Mouse (Mus musculus) forebrain, embryonic 11.5 days (tissue): ENCODE data around the gene Coro6. TPM values are rescaled to one million over a fixed set of nuclear protein-coding genes. Genes with fewer than 3 reads are reported as not detected.
A peak's percentile ranks its signal among the peaks of the same experiment; 100 is the strongest.

Experiments used
- ATAC-seq: fragments of 200-750 bp; cut with Nextera tagmentation; replicated peaks from 2 replicates; pipeline ENCODE4 v1.8.0; 2017; ENCODE audit warnings: moderate TSS enrichment; ENCODE audit not compliant: low FRiP score
- DNase-seq: peaks from one replicate; pipeline ENCODE4 v3.0.0-alpha.2; 2017; ENCODE audit warnings: low spot score
- H3K27ac ChIP-seq: fragments of 300-500 bp; sonication (generic); 2 replicates; pipeline ENCODE4 v1.5.1; 2014; ENCODE audit warnings: low read depth, low read length
- H3K27me3 ChIP-seq: fragments of 300-500 bp; sonication (generic); 2 replicates; pipeline ENCODE4 v1.6.1; 2014; ENCODE audit warnings: mild to moderate bottlenecking, low read length, mixed read lengths; ENCODE audit not compliant: control insufficient read depth, insufficient read depth
- H3K36me3 ChIP-seq: fragments of 300-500 bp; sonication (generic); 2 replicates; pipeline ENCODE4 v1.6.1; 2014; ENCODE audit warnings: mild to moderate bottlenecking, low read length, moderate library complexity, mixed read lengths; ENCODE audit not compliant: control insufficient read depth, insufficient read depth
- H3K4me1 ChIP-seq: fragments of 300-500 bp; sonication (generic); replicated peaks from 2 replicates; pipeline ENCODE4 v1.6.1; 2014; ENCODE audit warnings: low read length, mixed read lengths; ENCODE audit not compliant: control insufficient read depth, insufficient read depth
- H3K4me2 ChIP-seq: fragments of 300-500 bp; sonication (generic); 2 replicates; pipeline ENCODE4 v1.6.1; 2014; ENCODE audit warnings: low read depth, mild to moderate bottlenecking, low read length, moderate library complexity, mixed read lengths; ENCODE audit not compliant: severe bottlenecking
- H3K4me3 ChIP-seq: fragments of 300-500 bp; sonication (generic); 2 replicates; pipeline ENCODE4 v1.5.1; 2014; ENCODE audit warnings: low read depth, low read length
- H3K9ac ChIP-seq: fragments of 300-500 bp; sonication (generic); 2 replicates; pipeline ENCODE4 v1.6.1; 2014; ENCODE audit warnings: low read length
- H3K9me3 ChIP-seq: fragments of 300-500 bp; sonication (generic); 2 replicates; pipeline ENCODE4 v1.6.1; 2016; ENCODE audit warnings: low read length, mixed read lengths; ENCODE audit not compliant: control insufficient read depth
- WGBS: fragments of 180-500 bp; shearing (Covaris S2); extraction: QIAGEN DNeasy Blood & Tissue Kit; methylation state at CpG from one replicate; pipeline ENCODE4 v1.1.7; 2014; 5-methylcytosine and 5-hydroxymethylcytosine counted together
- polyA plus RNA-seq: library from polyadenylated mRNA; unstranded; fragments of >200 nt; fragmentation: Nextera tagmentation; extraction: Ambion mirVana; gene quantifications from 2 replicates; pipeline ENCODE4 v1.2.1, GENCODE M21; 2014

The Coro6 gene
- polyA plus RNA-seq, 1 experiment from 2014 or later = 0.08 TPM

DNA sequence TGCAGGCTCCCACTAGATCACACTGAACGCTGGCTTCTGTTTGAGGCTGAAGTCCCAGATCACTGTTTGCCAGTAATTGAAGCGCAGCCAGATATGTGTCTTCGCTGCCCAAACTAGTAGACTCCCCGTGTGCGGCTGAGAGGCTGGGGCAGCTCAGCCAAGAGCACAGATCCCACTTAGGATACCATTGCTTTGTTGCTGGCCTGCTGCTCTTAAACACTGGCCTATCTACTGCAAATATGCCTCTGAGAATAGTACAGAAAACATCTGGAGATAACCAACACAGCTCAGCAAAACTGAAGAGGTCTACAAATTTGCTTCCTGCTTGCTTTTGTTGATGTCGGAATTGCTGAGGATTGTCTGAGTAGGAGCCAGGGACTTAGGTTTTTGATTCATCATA is 5.3 kb upstream of the Coro6 start:
- Histone ChIP-seq H3K27me3 (peaks cover 8% of the 10 kb centered on the region; the same call in 1 of the 2 replicates), H3K9ac (no peak overlapping the region), H3K36me3 (no peaks in the 10 kb centered on the region), H3K4me3 (no peak overlapping the region), H3K9me3 (no peaks in the 10 kb centered on the region), H3K4me2 (no peak overlapping the region), H3K4me1 (no peaks in the 10 kb centered on the region), H3K27ac (no peak overlapping the region)
- DNase-seq = no peak
- 89% methylated on average over 6 of the region's 6 CpGs for WGBS
- ATAC-seq = no peak

DNA sequence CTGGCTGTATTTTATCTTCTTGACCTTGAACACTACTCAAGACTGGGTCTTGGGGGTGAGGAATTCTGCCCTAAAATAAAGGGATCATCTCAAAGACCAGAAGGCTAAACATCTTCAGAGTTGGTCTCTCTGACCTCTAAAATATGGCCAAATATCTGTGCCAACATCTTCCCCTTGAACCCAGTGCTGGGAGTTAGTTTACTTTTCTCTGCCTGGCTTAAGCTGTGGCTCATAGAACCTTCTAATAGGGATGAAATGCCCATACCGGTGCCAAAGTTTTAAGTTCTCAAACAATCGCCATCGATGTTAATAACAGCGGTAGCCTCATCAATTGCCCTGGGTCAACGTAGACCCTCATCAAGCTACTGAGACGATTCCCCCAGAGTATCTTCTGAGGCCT is 355 bp upstream of the Coro6 start:
- no peak for ATAC-seq
- Histone ChIP-seq H3K9me3 (no peaks in the 10 kb centered on the region), H3K36me3 (no peaks in the 10 kb centered on the region), H3K4me2 (peak overlapping the region; percentile 99), H3K27me3 (peaks cover 35% of the 10 kb centered on the region), H3K9ac (peak overlapping the region; percentile 41), H3K27ac (no peak overlapping the region), H3K4me3 (peak overlapping the region; percentile 49), H3K4me1 (peaks cover 4% of the 10 kb centered on the region; the same call in 1 of the 2 replicates)
- no peak for DNase-seq
- 6% methylated on average over 6 of the region's 6 CpGs for whole genome bisulfite sequencing

DNA sequence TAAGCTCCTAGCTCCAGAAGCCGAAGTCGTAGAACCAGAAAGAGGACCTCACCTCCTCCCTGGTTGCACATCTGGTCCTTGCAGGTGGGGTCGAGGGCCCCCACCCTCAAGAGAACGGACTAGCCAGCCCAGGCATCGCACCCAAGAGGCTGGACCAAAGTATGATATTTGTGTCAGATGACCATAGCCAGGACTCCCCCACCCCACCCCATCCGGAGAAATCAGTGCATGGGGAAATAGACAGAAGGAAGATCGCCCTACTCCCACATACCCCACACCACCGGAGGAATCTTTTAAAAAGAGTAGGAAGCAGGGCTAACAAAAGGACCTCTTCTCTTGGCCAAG is 862 bp downstream of the Coro6 start:
- peaks cover 4% of the 10 kb centered on the region; the same call in 1 of the 2 replicates for H3K4me1 ChIP-seq
- no peak overlapping the region for H3K27ac ChIP-seq
- no peak for DNase-seq
- peaks cover 44% of the 10 kb centered on the region for H3K27me3 ChIP-seq
- 47% methylated on average over 8 of the region's 8 CpGs for WGBS
- peak overlapping the region; percentile 99; the same call in 1 of the 2 replicates for H3K4me2 ChIP-seq
- no peak for ATAC-seq
- no peaks in the 10 kb centered on the region for H3K9me3 ChIP-seq
- peak overlapping the region; percentile 49; the same call in 1 of the 2 replicates for H3K4me3 ChIP-seq
- peak overlapping the region; percentile 41 for H3K9ac ChIP-seq
- H3K36me3 ChIP-seq = no peaks in the 10 kb centered on the region

DNA sequence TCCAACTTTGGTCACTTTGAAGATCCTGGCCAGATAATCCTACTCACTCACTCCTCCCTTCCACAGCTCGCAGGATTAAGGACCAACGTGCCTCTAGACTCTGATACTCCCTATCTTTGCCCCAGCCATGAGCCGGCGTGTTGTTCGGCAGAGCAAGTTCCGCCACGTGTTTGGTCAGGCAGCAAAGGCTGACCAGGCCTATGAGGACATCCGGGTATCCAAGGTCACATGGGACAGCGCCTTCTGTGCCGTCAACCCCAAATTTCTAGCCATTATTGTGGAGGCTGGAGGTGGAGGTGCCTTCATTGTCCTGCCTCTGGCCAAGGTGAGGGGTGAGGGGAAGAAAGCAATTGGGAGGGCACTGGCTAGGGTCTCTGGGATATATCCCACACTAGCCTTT is 1.6 kb downstream of the Coro6 start:
- H3K4me3 ChIP-seq = no peak overlapping the region
- no peak overlapping the region for H3K4me2 ChIP-seq
- H3K4me1 ChIP-seq = peaks cover 4% of the 10 kb centered on the region; the same call in 1 of the 2 replicates
- peaks cover 45% of the 10 kb centered on the region for H3K27me3 ChIP-seq
- DNase-seq (no peak), ATAC-seq (no peak)
- H3K36me3 ChIP-seq = no peaks in the 10 kb centered on the region
- WGBS = 72% methylated on average over 10 of the region's 10 CpGs
- no peak overlapping the region for H3K27ac ChIP-seq
- no peak overlapping the region for H3K9ac ChIP-seq
- no peaks in the 10 kb centered on the region for H3K9me3 ChIP-seq

DNA sequence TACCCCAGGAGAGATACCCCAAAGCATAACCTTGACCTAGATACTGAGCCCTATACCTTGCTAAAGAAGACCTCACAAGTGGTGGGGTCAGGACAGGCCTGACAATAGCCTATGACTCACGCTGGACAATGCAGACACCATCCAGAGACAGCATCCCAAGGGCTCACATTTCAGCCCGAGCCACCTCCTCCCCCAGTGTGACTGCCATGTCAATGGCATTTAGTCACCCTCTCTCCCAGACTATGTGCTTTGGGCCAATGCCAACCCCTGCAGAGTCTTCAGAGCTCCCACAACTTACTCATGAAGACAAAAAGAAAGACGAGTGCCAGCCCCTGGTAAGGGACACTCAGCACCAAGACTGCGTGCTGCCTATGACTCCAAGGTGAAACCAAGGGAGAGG is 2.5 kb downstream of the Coro6 start:
- H3K9me3 ChIP-seq = no peaks in the 10 kb centered on the region
- DNase-seq (no peak), ATAC-seq (no peak)
- H3K4me3 ChIP-seq = no peak overlapping the region
- peaks cover 45% of the 10 kb centered on the region for H3K27me3 ChIP-seq
- peaks cover 4% of the 10 kb centered on the region; the same call in 1 of the 2 replicates for H3K4me1 ChIP-seq
- H3K9ac ChIP-seq = no peak overlapping the region
- H3K4me2 ChIP-seq = no peak overlapping the region
- WGBS = 69% methylated on average over 4 of the region's 4 CpGs
- H3K36me3 ChIP-seq = no peaks in the 10 kb centered on the region
- H3K27ac ChIP-seq = no peak overlapping the region

DNA sequence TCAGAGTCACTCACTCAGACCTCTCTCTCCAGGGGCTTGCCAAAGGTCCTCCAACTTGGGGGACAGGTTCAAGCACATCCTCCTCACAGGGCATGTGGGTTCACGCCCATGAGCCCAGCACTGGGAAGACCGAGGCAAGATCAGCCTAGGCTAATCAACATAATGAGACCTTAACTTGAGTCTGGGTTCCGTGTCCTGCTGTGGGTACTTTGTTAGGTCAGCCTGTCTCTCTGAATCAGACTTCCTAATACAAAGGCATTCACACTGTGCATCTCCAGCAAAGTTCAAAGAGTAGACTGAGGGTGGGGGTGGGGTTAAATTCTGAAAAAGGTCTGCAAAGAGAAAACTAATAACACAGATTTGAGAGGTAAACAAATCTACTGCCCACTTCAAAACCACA is 2.9 kb downstream of the Coro6 start:
- peaks cover 45% of the 10 kb centered on the region for H3K27me3 ChIP-seq
- 40% methylated on average over 3 of the region's 3 CpGs for WGBS
- no peak overlapping the region for H3K4me2 ChIP-seq
- H3K9me3 ChIP-seq = no peaks in the 10 kb centered on the region
- H3K9ac ChIP-seq = no peak overlapping the region
- H3K36me3 ChIP-seq = no peaks in the 10 kb centered on the region
- H3K4me1 ChIP-seq = peaks cover 4% of the 10 kb centered on the region; the same call in 1 of the 2 replicates
- no peak for ATAC-seq
- no peak overlapping the region for H3K4me3 ChIP-seq
- H3K27ac ChIP-seq = no peak overlapping the region
- DNase-seq = no peak

DNA sequence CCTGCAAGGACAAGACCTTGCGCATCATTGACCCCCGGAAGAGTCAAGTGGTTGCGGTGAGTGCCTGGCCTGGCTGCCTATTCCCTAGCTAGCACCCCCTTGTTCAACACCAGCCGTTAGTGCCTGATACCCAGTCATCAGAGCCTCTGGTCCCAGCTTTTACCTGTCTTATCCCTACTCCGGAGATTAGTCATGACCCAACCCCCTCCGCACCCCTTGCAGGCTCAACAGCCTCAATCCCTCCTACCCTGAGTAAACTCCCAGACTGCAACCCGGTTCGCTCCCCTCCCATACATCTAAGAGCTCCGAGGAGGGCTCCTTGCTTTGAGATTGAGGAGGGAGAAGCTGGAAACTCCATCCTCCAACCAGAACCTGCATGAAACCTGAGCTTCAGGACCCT is 4.3 kb downstream of the Coro6 start:
- H3K4me3 ChIP-seq = no peak overlapping the region
- 35% methylated on average over 9 of the region's 9 CpGs for WGBS
- peaks cover 5% of the 10 kb centered on the region; the same call in 1 of the 2 replicates for H3K36me3 ChIP-seq
- no peak overlapping the region for H3K9ac ChIP-seq
- no peak for DNase-seq
- H3K4me1 ChIP-seq = peaks cover 4% of the 10 kb centered on the region; the same call in 1 of the 2 replicates
- no peak overlapping the region for H3K4me2 ChIP-seq
- H3K27ac ChIP-seq = no peak overlapping the region
- ATAC-seq = no peak
- H3K9me3 ChIP-seq = no peaks in the 10 kb centered on the region
- peaks cover 40% of the 10 kb centered on the region for H3K27me3 ChIP-seq

DNA sequence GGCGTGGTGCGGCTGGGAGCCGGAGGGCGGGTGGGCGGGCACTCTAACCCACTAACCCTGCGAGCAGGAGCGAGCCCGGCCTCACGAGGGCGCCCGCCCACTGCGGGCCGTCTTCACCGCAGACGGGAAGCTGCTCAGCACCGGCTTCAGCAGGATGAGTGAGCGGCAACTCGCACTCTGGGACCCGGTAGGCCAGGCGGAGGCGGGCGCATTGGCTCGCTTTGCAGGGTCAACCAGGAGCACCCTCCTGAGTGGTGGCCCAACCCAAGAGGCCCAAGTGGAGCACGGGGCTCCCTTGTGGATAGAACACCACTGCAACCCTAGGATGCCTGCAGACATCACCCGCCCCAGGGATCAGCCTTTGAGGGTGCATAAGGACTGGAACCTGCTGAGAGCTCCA is 4.9 kb downstream of the Coro6 start:
- 1% methylated on average over 25 of the region's 25 CpGs for WGBS
- peaks cover 35% of the 10 kb centered on the region for H3K27me3 ChIP-seq
- ATAC-seq (0 out of 2 replicates have a peak, but pooled peaks have one; percentile 42), DNase-seq (peak; percentile 80)
- peaks cover 5% of the 10 kb centered on the region; the same call in 1 of the 2 replicates for H3K36me3 ChIP-seq
- no peak overlapping the region for H3K4me2 ChIP-seq
- H3K9ac ChIP-seq = no peak overlapping the region
- peaks cover 4% of the 10 kb centered on the region; the same call in 1 of the 2 replicates for H3K4me1 ChIP-seq
- H3K27ac ChIP-seq = no peak overlapping the region
- no peak overlapping the region for H3K4me3 ChIP-seq
- no peaks in the 10 kb centered on the region for H3K9me3 ChIP-seq

DNA sequence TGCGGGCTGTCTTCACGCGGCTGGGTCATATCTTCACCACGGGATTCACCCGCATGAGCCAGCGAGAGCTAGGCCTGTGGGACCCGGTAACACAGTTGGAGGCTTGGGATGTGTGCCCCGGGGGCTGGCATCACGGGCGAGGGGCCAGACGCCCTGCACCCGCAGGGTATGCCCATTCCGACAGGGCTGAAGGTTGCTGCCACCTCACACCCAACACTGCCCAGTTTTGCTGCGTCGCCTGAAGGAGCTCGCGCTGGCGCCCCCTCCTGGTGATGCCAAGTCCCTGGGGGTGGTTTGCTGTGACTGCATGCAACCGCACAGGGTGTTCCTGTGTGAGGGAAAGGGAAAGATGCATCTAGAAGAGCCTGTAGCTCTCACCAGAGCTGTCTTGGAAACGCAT is 5.6 kb downstream of the Coro6 start:
- no peak overlapping the region for H3K4me3 ChIP-seq
- ATAC-seq (peak; percentile 57; the same call in 1 of the 2 replicates), DNase-seq (peak; percentile 88)
- H3K9ac ChIP-seq = no peak overlapping the region
- peaks cover 5% of the 10 kb centered on the region; the same call in 1 of the 2 replicates for H3K36me3 ChIP-seq
- H3K27ac ChIP-seq = no peak overlapping the region
- peaks cover 2% of the 10 kb centered on the region; the same call in 1 of the 2 replicates for H3K4me1 ChIP-seq
- peak overlapping the region; percentile 27 for H3K4me2 ChIP-seq
- no peaks in the 10 kb centered on the region for H3K9me3 ChIP-seq
- peaks cover 29% of the 10 kb centered on the region for H3K27me3 ChIP-seq
- WGBS = 12% methylated on average over 20 of the region's 20 CpGs
